Mouse (Mus musculus) hindbrain, embryonic 16.5 days (tissue): ENCODE measurements around the gene Lamtor5. TPM values are rescaled to one million over a fixed set of nuclear protein-coding genes. Genes with fewer than 3 reads are reported as not detected.
"Not testable (repeated sequence)": the region's sequence is repeated elsewhere in the genome, so short reads cannot be mapped to it uniquely, and the experiment has no call there.

Experiments
- ATAC-seq: fragments of 200-750 bp; cut with Nextera tagmentation; 2 replicates; pipeline ENCODE4 v1.8.0; 2017; ENCODE audit warnings: moderate TSS enrichment, moderate library complexity
- H3K27ac ChIP-seq: fragments of 300-500 bp; sonication (generic); 2 replicates; pipeline ENCODE4 v1.5.1; 2014; ENCODE audit warnings: low read depth, mild to moderate bottlenecking, control low read depth, low read length, moderate library complexity
- H3K27me3 ChIP-seq: fragments of 300-500 bp; sonication (generic); replicated peaks from 2 replicates; pipeline ENCODE4 v1.6.1; 2014; ENCODE audit warnings: low read length; ENCODE audit not compliant: control insufficient read depth, insufficient read depth
- H3K36me3 ChIP-seq: fragments of 300-500 bp; sonication (generic); 2 replicates; pipeline ENCODE4 v1.6.1; 2014; ENCODE audit warnings: mild to moderate bottlenecking, low read length, moderate library complexity, mixed read lengths; ENCODE audit not compliant: control insufficient read depth, insufficient read depth
- H3K4me1 ChIP-seq: fragments of 300-500 bp; sonication (generic); 2 replicates; pipeline ENCODE4 v1.6.1; 2014; ENCODE audit warnings: low read depth, low read length; ENCODE audit not compliant: control insufficient read depth, insufficient read depth
- H3K4me2 ChIP-seq: fragments of 300-500 bp; sonication (generic); 2 replicates; pipeline ENCODE4 v1.6.1; 2014; ENCODE audit warnings: mild to moderate bottlenecking, low read length, control low read depth, moderate library complexity
- H3K4me3 ChIP-seq: fragments of 300-500 bp; sonication (generic); 2 replicates; pipeline ENCODE4 v1.5.1; 2014; ENCODE audit warnings: mild to moderate bottlenecking, low read length, control low read depth, moderate library complexity
- H3K9ac ChIP-seq: fragments of 300-500 bp; sonication (generic); 2 replicates; pipeline ENCODE4 v1.6.1; 2014; ENCODE audit warnings: low read depth, mild to moderate bottlenecking, control low read depth, low read length, moderate library complexity
- H3K9me3 ChIP-seq: fragments of 300-500 bp; sonication (generic); 2 replicates; pipeline ENCODE4 v1.6.1; 2014; ENCODE audit warnings: mild to moderate bottlenecking, low read length, moderate library complexity; ENCODE audit not compliant: control insufficient read depth
- WGBS: fragments of 180-500 bp; shearing (Covaris S2); extraction: QIAGEN DNeasy Blood & Tissue Kit; methylation state at CpG from one replicate; pipeline ENCODE4 v1.1.7; 2014; 5-methylcytosine and 5-hydroxymethylcytosine counted together
- polyA plus RNA-seq: library from polyadenylated mRNA; unstranded; fragments of >200 nt; fragmentation: Nextera tagmentation; extraction: Ambion mirVana; gene quantifications from 2 replicates; pipeline ENCODE4 v1.2.1, GENCODE M21; 2015

Gene Lamtor5
- polyA plus RNA-seq, 1 experiment from 2014 or later: 182 TPM

DNA sequence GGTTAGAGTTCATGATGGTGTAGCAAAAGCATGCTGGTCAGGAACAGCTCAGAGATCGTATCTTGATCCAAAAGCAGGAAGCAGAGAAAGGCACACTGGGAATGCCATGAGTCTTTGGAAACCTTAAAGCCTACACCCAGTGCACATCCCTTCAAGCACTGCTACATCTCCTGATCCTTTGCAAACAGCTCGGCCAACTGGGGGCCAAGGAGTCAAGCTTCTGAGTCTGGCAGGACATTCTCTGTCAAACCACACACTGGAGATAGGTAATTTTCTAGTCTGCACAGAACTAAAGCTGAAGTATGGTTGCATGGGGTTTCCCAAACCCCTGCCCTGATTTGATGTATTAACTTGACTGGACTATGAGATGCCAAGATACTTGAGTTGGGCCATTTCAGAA lies 7.5 kb downstream of the Lamtor5 start:
- no peak for ATAC-seq
- Histone ChIP-seq H3K4me1 (no peaks in the 10 kb centered on the region), H3K4me2 (no peak overlapping the region), H3K27ac (no peak overlapping the region), H3K9ac (no peak overlapping the region), H3K4me3 (no peak overlapping the region), H3K9me3 (no peaks in the 10 kb centered on the region), H3K27me3 (no peaks in the 10 kb centered on the region), H3K36me3 (peaks cover 9% of the 10 kb centered on the region)
- WGBS: 86% methylated on average over 2 of the region's 2 CpGs

DNA sequence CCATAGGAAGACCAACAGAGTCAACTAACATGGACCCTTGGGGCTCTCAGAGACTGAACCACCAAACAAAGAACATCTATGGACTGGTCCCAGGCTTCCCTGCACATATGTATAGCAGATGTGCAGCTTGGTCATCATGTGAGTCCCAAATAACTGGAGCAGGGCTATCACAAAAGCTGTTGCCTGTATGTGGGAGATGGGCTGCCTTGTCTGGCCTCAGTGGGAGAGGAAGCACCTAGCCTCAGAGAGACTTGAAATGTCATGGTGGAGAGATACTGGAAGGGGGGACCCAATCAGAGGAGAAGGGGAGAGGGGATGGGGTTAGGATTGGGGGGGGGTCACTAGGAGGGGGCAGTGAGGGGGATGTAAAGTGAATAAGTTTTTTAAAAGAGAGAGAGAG lies 8.7 kb downstream of the Lamtor5 start:
- no peak for ATAC-seq

DNA sequence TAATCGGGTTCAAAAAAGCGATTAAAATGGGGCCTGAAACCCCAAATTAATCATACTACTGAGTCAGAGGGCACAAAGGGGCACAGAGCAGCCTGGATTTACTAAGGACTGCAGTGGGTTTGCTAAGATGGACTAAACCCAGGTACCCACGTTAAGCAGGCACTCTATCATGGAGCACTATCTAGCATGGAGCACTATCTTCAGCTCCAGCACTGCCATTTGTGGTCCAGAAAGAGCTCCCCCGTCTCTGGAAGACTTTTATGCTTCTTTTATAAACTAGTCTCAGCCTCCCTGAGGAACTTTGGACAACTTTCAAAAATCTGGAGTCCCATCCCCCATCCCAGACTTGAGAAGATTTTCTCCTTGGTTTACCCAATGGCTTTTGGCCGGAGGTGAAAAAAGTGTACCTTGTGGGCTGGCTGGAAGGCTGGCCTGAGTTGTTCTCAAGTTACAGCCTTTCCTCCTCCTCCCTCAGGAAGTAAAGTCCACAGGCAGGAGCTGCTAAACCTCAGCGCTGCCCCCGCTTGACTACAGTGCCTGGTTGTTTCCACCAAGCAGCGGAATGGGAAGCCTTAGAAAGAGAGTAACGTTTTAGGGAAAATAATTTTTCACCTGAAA lies 12.2 kb downstream of the Lamtor5 start, which contains the start of gene Slc16a4:
Gene Slc16a4 (plus strand): TSS at position 467 of the 618 bp plus-strand sequence.
- no peak for ATAC-seq
- no peak within 1 kb of the TSS for H3K4me2 ChIP-seq

More for the DNA sequence above, 8.7 kb downstream of the Lamtor5 start:
- Histone ChIP-seq H3K27me3 (no peaks in the 10 kb centered on the region), H3K9me3 (no peaks in the 10 kb centered on the region), H3K36me3 (peaks cover 7% of the 10 kb centered on the region), H3K9ac (no peak overlapping the region), H3K4me1 (no peaks in the 10 kb centered on the region), H3K4me3 (no peak overlapping the region), H3K4me2 (no peak overlapping the region), H3K27ac (no peak overlapping the region)

DNA sequence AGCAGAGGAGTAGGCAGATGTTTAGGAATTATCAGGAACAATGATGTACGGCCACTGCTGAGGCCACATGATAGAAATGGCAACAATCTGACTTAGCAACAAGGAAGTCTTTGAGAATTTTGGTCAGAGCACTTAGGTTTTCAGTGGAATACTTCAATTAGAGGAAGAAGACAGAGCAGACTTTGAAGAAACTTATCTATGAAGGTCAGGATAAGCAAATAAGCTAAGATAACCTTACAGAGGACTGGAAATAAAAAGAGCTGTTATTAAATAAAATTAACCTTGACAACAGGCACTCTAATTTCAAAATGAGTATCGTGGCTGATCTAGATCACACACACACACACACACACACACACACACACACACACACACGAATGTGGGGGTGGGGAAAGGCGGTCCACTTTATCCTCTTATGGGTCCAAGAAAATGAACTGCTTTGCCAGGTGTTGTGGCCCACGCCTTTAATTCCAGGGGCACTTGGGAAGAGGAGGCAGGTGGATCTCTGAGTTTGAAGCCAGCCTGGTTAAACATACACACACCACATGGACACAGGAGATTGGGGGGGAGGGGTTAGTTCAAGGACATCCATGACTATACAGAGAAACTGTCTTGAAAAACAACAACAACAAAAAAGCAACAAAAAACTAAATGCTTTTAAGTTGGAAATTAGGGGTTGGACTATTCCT lies 17.2 kb downstream of the Lamtor5 start:
- Histone ChIP-seq H3K27me3 (no peaks in the 10 kb centered on the region), H3K4me1 (no peaks in the 10 kb centered on the region), H3K9ac (no peak overlapping the region), H3K4me3 (no peak overlapping the region), H3K4me2 (no peak overlapping the region), H3K9me3 (no peaks in the 10 kb centered on the region), H3K36me3 (no peaks in the 10 kb centered on the region), H3K27ac (no peak overlapping the region)
- ATAC-seq: no peak
- WGBS: 86% methylated on average over 5 of the region's 5 CpGs

More for the DNA sequence above, 12.2 kb downstream of the Lamtor5 start, which contains the start of gene Slc16a4:
- Histone ChIP-seq H3K36me3 (no peaks in the 10 kb centered on the region), H3K27ac (0 out of 2 replicates have a peak within 1 kb of the TSS, but pooled peaks have one; percentile 23), H3K9ac (no peak within 1 kb of the TSS), H3K9me3 (no peaks in the 10 kb centered on the region), H3K4me1 (no peaks in the 10 kb centered on the region), H3K27me3 (no peaks in the 10 kb centered on the region), H3K4me3 (no peak within 1 kb of the TSS)
- 41% methylated on average over 9 of the region's 9 CpGs for WGBS

DNA sequence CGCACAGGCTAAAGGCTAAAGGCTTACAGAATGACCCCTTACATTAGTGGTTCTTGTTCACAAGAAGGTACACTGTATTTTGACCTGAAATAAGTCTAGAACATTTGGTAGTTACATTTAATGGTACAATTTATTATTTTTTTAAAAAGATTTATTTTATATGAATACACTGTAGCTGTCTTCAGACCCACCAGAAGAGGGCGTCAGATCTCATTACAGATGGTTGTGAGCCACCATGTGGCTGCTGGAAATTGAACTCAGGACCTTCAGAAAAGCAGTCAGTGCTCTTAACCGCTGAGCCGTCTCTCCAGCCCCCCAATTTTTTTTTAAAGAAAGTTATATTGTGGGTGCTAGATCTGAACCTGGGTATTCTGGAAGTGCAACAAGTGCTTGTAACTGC lies 18.3 kb downstream of the Lamtor5 start:
- not testable (repeated sequence) for H3K4me1 ChIP-seq, H3K27ac ChIP-seq, H3K4me2 ChIP-seq, H3K9ac ChIP-seq, ATAC-seq, H3K4me3 ChIP-seq, H3K36me3 ChIP-seq, H3K27me3 ChIP-seq, H3K9me3 ChIP-seq
- WGBS: 69% methylated on average over 4 of the region's 4 CpGs

DNA sequence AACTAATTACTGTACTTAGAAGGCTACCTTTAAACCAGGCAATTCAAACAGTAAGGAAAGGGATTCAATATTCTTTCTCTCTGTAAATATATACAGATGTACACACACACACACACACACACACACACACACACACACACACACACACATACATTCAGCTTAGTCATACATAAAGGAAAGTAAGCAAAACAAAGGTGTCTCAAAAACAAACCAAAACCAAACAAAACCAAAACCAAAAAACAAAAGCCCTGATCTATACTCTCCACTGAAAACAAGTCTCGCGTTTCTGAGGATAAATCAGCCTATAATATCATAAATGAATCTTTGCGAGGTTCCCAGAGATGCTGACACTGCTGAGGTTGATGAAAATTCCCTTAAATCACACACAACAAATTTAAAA lies 38.7 kb downstream of the Lamtor5 start:
- WGBS: 94% methylated on average over 3 of the region's 3 CpGs
- no peak overlapping the region for H3K27ac ChIP-seq
- ATAC-seq: no peak
- no peak overlapping the region for H3K4me2 ChIP-seq
- H3K27me3 ChIP-seq: no peaks in the 10 kb centered on the region
- H3K36me3 ChIP-seq: no peaks in the 10 kb centered on the region
- no peaks in the 10 kb centered on the region for H3K9me3 ChIP-seq
- no peaks in the 10 kb centered on the region; the same call in 1 of the 2 replicates for H3K4me1 ChIP-seq
- H3K9ac ChIP-seq: no peak overlapping the region
- no peak overlapping the region for H3K4me3 ChIP-seq

DNA sequence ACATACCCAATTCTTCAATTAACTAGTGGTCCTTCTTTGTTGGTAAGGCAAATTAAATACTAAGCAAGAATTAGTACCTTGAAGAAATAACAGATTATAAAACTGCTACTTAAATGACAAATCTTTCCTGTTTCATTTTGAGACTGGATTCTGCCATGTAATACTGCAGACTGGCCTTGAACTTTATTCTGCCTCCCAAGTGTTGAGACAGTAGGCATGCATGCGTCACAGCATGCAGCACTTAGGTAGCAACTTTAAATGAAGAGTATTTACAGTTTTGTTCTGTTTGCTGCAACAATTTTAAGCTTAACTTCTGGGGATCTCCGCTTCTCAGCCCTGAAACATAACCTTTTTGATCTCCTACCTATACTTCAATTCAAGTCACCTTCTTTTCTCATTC lies 42.5 kb downstream of the Lamtor5 start:
- H3K9ac ChIP-seq: no peak overlapping the region
- H3K4me2 ChIP-seq: no peak overlapping the region
- H3K4me1 ChIP-seq: peaks cover 13% of the 10 kb centered on the region
- H3K4me3 ChIP-seq: no peak overlapping the region
- no peak for ATAC-seq
- H3K27ac ChIP-seq: no peak overlapping the region
- H3K27me3 ChIP-seq: no peaks in the 10 kb centered on the region
- H3K9me3 ChIP-seq: no peaks in the 10 kb centered on the region
- WGBS: 90% methylated on average over 2 of the region's 2 CpGs
- H3K36me3 ChIP-seq: peaks cover 2% of the 10 kb centered on the region; the same call in 1 of the 2 replicates

DNA sequence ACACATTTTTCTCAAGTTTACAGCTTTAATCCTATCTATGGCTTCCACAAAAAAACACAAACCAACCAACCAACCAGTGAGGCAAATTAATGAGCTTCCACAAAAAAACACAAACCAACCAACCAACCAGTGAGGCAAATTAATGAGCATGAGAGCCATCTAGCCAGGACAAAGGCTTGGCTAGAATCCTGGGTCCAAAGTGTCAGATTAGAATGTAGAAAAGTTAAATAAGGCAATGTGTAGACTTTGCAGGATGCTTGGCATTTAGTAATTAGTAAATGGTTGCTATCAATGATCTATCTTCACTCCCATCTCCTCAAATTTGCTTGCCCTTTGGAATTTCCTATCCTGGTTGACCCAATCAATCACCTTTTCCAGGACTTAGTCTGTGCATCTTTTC lies 43.1 kb downstream of the Lamtor5 start:
- H3K27ac ChIP-seq: no peak overlapping the region
- no peak for ATAC-seq
- H3K27me3 ChIP-seq: no peaks in the 10 kb centered on the region
- H3K4me1 ChIP-seq: peaks cover 13% of the 10 kb centered on the region
- no peak overlapping the region for H3K9ac ChIP-seq
- no peak overlapping the region for H3K4me2 ChIP-seq
- H3K36me3 ChIP-seq: peaks cover 2% of the 10 kb centered on the region; the same call in 1 of the 2 replicates
- H3K4me3 ChIP-seq: no peak overlapping the region
- no peaks in the 10 kb centered on the region for H3K9me3 ChIP-seq

DNA sequence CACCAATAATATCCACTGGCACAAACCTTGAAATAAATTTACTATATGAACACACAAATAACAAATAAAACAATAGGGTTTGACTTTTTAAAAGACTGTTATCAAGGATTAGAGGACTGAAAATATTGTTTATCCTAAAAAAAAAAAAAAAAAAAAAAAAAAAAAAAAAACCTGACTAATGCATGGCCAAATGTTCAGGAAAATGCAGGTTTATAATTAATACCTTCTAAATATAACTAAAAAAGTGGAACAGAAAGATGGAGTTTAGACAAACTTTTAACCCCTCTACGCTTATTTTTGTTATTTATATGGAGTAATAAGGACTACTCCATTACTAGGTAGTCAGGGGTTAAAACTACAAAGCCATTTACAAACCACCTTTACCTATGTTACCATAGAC lies 47.8 kb downstream of the Lamtor5 start:
- peaks cover 27% of the 10 kb centered on the region for H3K4me1 ChIP-seq
- H3K9me3 ChIP-seq: no peaks in the 10 kb centered on the region
- ATAC-seq: no peak
- no peaks in the 10 kb centered on the region for H3K27me3 ChIP-seq
- H3K27ac ChIP-seq: no peak overlapping the region
- H3K36me3 ChIP-seq: peaks cover 5% of the 10 kb centered on the region; the same call in 1 of the 2 replicates
- WGBS: 95% methylated on average over 1 of the region's 1 CpGs
- no peak overlapping the region for H3K4me3 ChIP-seq
- no peak overlapping the region for H3K4me2 ChIP-seq
- no peak overlapping the region for H3K9ac ChIP-seq
